Mouse (Mus musculus): ENCODE results near the gene Zc3h7b.

DNA sequence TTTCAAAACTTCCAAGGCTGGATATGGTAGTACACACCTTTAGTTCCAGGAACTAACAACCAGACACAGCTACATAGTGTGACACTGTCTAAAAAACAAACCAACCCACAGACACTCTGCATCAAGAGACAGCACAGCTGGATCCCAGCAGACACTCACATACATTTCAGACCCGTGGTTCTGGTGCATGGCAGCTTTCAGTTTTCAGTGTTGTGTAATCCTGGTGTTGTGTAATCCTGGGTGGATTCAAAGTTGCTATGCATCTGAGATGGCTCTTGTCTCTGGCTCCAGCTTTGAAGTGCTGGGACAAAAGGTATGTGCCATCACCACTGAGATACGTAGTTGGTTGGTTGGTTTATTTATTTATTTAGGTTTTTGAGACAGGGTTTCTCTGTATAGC is 46.3 kb upstream of the Zc3h7b start:
- TF ChIP-seq CTCF (IDR thresholded peaks at IDR 0.05): no peak
- no peak for TF ChIP-seq EP300 (IDR thresholded peaks at IDR 0.05)

Data from lung, postnatal 0 days (tissue).